Mouse (Mus musculus) brain, embryonic 14.5 days (tissue): ENCODE results near the gene Tada2b.

Experiments used
- CTCF ChIP-seq: fragments of 200-500 bp; IDR thresholded peaks from 2 replicates; pipeline ENCODE4 v1.5.1; 2012; ENCODE audit warnings: inconsistent platforms, mild to moderate bottlenecking, moderate library complexity, borderline replicate concordance; ENCODE audit not compliant: insufficient read depth, insufficient read length; ENCODE audit errors: extremely low read depth
- POLR2A ChIP-seq: fragments of 200-500 bp; IDR thresholded peaks from 2 replicates; pipeline ENCODE4 v1.6.1; 2012; ENCODE audit warnings: mild to moderate bottlenecking, inconsistent platforms, borderline replicate concordance; ENCODE audit not compliant: poor library complexity, insufficient read depth, insufficient read length, severe bottlenecking; ENCODE audit errors: extremely low read depth

DNA sequence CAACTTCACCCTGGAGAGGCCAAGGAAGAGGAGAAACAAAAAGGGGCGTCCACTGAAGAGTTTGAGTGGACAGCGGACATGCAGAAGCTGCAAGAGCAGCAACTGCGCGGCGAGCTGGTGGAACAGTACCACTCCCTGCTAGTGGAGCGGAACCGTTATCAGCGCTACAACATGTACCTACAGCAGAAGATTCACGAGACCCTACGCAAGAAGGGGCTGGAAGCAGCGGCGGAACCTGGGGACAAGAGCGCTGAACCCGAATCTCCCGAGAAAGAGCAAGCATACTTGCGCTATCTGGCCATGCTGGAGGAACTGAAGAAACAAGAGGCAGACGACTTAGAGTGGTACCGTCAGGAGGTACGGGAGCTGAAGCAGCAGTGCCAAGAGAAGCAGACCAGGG, 1.2 kb upstream of the Tada2b start:
- TF ChIP-seq CTCF (no peak), POLR2A (no peak)
